Mouse (Mus musculus) kidney, postnatal 14 days (tissue): ENCODE measurements around the gene Fam189a1.

Source experiments
- DNase-seq: peaks from one replicate; pipeline ENCODE4 v3.0.0; 2022; ENCODE audit warnings: mixed read lengths

Fam189a1 gene

GRCm38 (mm10) chr7:64944686-64945085, 211.7 kb downstream of the Fam189a1 start:
- DNase-seq, result no peak

DNA sequence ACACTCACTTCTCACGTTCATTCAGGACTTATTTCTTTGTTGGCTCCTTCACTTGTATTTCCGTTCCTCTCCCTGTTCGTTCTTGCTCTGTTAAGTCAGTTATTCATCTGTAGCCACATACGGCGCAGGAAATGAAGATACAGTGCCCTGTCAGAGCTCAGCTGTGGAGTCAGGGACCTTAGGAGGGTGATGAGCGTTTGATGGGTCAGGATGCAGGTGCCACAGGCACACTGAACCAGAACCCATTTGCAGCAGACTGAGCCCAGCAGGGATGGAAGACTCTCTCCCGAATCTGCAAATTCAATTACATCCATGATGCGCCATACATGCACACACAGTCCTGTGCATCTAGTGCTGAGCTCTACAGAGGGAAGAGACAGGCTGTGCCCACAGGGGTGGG, 212.2 kb downstream of the Fam189a1 start:
- no peak for DNase-seq

- DNase-seq, result no peak
Measured at GRCm38 (mm10) chr7:64936927-64937326, 219.4 kb downstream of the Fam189a1 start.

DNA sequence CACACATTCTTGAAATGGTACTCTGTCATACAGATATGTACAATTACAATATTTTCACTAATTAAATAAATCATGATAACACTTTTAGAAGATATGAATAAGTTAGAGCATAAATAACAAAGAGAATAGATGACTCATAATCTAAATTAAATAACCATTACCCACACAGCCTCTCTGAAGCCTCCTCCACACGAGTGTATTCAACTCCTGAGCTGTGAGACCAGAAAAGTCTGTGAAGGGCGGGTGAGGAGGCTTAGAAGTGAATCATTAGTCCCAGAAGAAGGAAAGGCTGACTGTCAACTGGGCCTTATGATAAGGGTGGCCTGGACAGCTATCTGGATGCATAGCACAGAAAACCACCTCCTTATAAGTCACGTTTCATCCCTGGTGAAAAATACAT, 222.3 kb downstream of the Fam189a1 start:
- DNase-seq, result no peak

GRCm38 (mm10) chr7:64930980-64931379, 225.4 kb downstream of the Fam189a1 start:
- DNase-seq, result no peak

DNA sequence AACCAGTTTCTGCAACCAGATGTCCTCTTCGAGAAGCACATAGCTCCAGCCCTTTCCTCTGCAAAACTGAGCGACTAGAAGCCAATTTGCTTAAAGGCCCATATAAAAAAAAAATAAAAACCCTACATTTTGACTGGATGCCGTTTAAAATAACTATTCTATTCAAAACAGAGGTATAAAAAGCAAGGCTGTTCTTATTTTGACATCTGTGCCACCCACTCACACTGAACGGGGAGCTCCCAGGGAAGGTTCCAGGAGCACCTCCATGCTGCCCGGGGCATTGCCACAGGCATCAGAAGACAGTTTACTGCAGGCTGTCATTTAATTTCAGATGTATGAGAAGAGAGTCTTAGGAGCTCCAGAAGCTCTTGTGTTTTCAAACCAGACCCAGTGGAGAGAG, 232.5 kb downstream of the Fam189a1 start:
- DNase-seq, result no peak

GRCm38 (mm10) chr7:64921189-64921588, 235.2 kb downstream of the Fam189a1 start:
- no peak for DNase-seq

- no peak for DNase-seq
Measured at GRCm38 (mm10) chr7:64920735-64921134, 235.6 kb downstream of the Fam189a1 start.

- no peak for DNase-seq
Measured at GRCm38 (mm10) chr7:64916654-64917053, 239.7 kb downstream of the Fam189a1 start.

DNA sequence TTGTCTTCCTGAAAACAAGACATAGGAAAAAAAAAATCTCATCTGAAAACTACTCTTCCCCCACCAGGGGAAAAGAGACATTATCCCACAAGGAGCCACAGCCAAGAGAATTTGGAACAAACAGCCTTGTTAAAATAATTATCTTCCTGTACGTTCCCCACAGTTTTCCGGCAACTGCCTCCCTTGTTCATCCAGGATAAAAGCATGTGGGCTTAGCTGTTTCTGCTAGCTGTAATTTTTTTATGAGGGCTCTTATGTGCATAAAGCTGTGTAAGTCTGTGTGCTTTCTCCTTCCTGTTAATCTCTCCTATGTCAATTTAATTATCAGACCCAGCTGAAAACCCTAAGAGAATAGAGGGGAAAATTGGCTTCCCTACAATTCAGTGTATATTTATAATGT, 241.2 kb downstream of the Fam189a1 start:
- no peak for DNase-seq

- no peak for DNase-seq
Measured at GRCm38 (mm10) chr7:64911945-64912344, 244.4 kb downstream of the Fam189a1 start.

GRCm38 (mm10) chr7:64910208-64910607, 246.2 kb downstream of the Fam189a1 start:
- no peak for DNase-seq

- DNase-seq, result no peak
Measured at GRCm38 (mm10) chr7:64906955-64907354, 249.4 kb downstream of the Fam189a1 start.

GRCm38 (mm10) chr7:64905506-64905905, 250.9 kb downstream of the Fam189a1 start:
- no peak for DNase-seq

DNA sequence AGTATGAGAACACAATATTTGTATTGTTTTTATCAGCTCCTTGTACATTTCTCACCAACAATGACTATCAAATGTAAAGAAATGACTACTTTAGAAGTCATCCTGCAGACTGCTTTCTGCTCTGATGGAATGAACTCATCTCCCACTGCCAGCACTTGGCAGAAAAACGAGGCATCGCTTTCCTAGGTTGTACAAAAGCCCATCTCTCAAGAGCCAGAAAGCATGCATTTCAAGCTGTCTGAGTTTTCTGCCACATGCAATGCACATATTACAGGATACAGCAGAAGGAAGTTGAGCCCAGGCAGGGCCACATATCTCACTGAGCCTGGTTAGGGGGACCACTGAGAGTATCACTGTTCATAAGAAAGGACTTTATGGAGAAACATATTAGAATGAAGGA, 256.1 kb downstream of the Fam189a1 start:
- no peak for DNase-seq

- DNase-seq, result no peak
Measured at GRCm38 (mm10) chr7:64896587-64896986, 259.8 kb downstream of the Fam189a1 start.

- DNase-seq, result no peak
Measured at GRCm38 (mm10) chr7:64895685-64896101, 260.7 kb downstream of the Fam189a1 start.

DNA sequence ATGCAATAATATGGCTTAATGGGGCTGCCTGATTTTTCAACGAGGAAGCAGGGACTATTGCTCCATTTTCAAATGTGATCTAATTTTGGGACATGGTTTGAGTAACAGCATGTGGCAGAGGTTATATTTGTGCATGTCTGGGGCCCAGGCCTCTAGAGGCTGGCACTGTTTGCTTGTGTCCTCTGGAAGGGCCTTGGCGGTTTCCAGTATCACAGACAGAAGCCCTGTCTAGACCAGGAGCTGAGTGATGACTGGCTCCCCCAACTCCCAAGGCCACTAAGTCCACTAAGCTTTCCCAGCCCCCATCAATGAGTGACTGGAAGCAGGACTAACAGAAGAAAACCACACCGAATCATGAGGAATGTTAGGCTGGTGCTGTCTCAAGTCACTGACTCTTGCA, 265.2 kb downstream of the Fam189a1 start:
- no peak for DNase-seq

GRCm38 (mm10) chr7:64889919-64890318, 266.5 kb downstream of the Fam189a1 start:
- peak; percentile 15 for DNase-seq

GRCm38 (mm10) chr7:64884187-64884862, 272.0 kb downstream of the Fam189a1 start:
- DNase-seq, result no peak

GRCm38 (mm10) chr7:64882243-64882642, 274.1 kb downstream of the Fam189a1 start:
- DNase-seq, result no peak

- no peak for DNase-seq
Measured at GRCm38 (mm10) chr7:64881387-64881786, 275.0 kb downstream of the Fam189a1 start.

GRCm38 (mm10) chr7:64880415-64880814, 276.0 kb downstream of the Fam189a1 start:
- DNase-seq, result no peak

DNA sequence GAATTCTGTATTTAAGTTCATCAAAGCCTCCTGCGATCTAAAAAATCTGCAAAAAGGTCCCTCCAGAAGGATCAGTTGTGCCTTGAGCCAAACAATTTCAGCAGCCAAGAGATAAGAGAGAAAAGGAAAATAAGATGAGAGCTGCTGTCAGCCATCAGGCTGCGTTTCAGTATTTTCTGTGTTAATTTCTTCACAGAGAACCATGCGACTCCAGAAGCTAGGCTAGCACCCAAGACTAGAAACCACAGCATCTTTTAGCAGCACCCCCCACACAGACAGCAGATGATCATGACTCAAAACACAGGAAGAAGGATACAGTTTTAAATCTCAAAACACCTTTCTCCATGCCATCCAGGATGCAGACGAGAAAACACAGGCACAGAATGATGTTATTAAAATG, 281.4 kb downstream of the Fam189a1 start:
- DNase-seq, result no peak

DNA sequence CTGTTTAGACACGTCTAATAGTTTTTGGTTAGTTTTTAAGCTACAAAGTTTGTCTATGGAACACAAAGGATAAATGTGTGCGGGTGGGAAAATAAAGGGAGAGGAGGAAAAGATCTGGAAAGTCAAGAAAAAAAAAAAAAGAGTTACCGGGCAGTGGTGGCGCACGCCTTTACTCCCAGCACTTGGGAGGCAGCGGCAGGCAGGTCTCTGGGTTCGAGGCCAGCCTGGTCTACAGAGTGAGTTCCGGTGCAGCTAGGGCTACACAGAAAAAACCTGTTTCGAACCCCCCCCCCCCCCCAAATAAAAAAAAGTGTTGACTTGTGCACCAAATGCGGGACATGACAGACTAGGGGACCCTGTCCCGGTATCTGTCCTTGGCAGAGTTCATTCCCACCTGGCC, 283.1 kb downstream of the Fam189a1 start:
- no peak for DNase-seq
